Mouse (Mus musculus) spleen, adult 18-20 months (tissue): ENCODE measurements at regions not wholly inside any gene's neighbourhood (a gene's known extent, or its start where the extent isn't known, plus 50 kb on each side); places are given as distances from the start of the nearest gene placed in this dataset.

Experiments used
- DNase-seq, 2 experiments: peaks; one replicate each; pipeline ENCODE4 v3.0.0; 2022; ENCODE audit warnings: mixed read lengths in 2 of 2

GRCm38 (mm10) chr2:169028531-169029114, 73.2 kb upstream of the Zfp64 start:
- DNase-seq = no peak

- DNase-seq = no peak
These were observed 63.6 kb upstream of the Zfp64 start for GRCm38 (mm10) chr2:169019037-169019436.

GRCm38 (mm10) chr2:169010271-169010670, 54.9 kb upstream of the Zfp64 start:
- no peak for DNase-seq

- no peak for DNase-seq
These were observed 53.4 kb upstream of the Zfp64 start for GRCm38 (mm10) chr2:169008756-169009155.

GRCm38 (mm10) chr2:169008333-169008732, 52.9 kb upstream of the Zfp64 start:
- no peak for DNase-seq

GRCm38 (mm10) chr2:169006549-169006948, 51.2 kb upstream of the Zfp64 start:
- no peak for DNase-seq

GRCm38 (mm10) chr2:169005810-169006209, 50.4 kb upstream of the Zfp64 start:
- no peak for DNase-seq
